Mouse (Mus musculus) C2C12 (cell line): ENCODE data around the gene Tmem209. TPM values are rescaled to one million over a fixed set of nuclear protein-coding genes. Genes with fewer than 3 reads are reported as not detected.
A peak's percentile ranks its signal among the peaks of the same experiment; 100 is the strongest.

ENCODE experiments used
- H3K27me3 ChIP-seq: one replicate; pipeline ENCODE4 v1.6.1; 2011; ENCODE audit not compliant: control insufficient read depth, insufficient read depth, insufficient read length
- H3K36me3 ChIP-seq: one replicate; pipeline ENCODE4 v1.6.1; 2011; ENCODE audit not compliant: control insufficient read depth, insufficient read depth
- H3K4me3 ChIP-seq: one replicate; pipeline ENCODE4 v1.5.1; 2011; ENCODE audit warnings: mild to moderate bottlenecking, control low read depth; ENCODE audit not compliant: poor library complexity, insufficient read depth, severe bottlenecking
- H3K79me2 ChIP-seq: one replicate; pipeline ENCODE4 v1.6.1; 2011; ENCODE audit not compliant: control insufficient read depth, insufficient read depth
- H3K79me3 ChIP-seq: one replicate; pipeline ENCODE4 v1.6.1; 2011; ENCODE audit warnings: low read depth, control low read depth
- H3ac ChIP-seq: one replicate; pipeline ENCODE3; 2011; ENCODE audit warnings: low read depth; ENCODE audit not compliant: control insufficient read depth, insufficient read length
- CEBPB ChIP-seq: IDR thresholded peaks from one replicate; pipeline ENCODE4 v1.6.1; 2011; ENCODE audit warnings: low read depth, mild to moderate bottlenecking, control low read depth, moderate library complexity
- CTCF ChIP-seq: IDR thresholded peaks from one replicate; pipeline ENCODE4 v1.5.1; 2011; ENCODE audit not compliant: control insufficient read depth, insufficient read depth, insufficient read length
- FOSL1 ChIP-seq: IDR thresholded peaks from one replicate; pipeline ENCODE4 v1.8.0; 2011; ENCODE audit warnings: mild to moderate bottlenecking, low read length; ENCODE audit not compliant: poor library complexity, insufficient read depth, severe bottlenecking
- MAX ChIP-seq: IDR thresholded peaks from one replicate; pipeline ENCODE4 v1.6.1; 2011; ENCODE audit warnings: mild to moderate bottlenecking, control low read depth
- MYOD1 ChIP-seq: IDR thresholded peaks from one replicate; pipeline ENCODE4 v1.6.1; 2011; ENCODE audit warnings: low read depth; ENCODE audit not compliant: control insufficient read depth, insufficient read length
- MYOG ChIP-seq: IDR thresholded peaks from one replicate; pipeline ENCODE4 v1.6.1; 2011; ENCODE audit not compliant: control insufficient read depth, insufficient read length; ENCODE audit errors: extremely low read depth
- USF1 ChIP-seq: IDR thresholded peaks from one replicate; pipeline ENCODE4 v1.6.1; 2011; ENCODE audit warnings: low read depth, mild to moderate bottlenecking, control low read depth, moderate library complexity
- polyA plus RNA-seq: library from polyadenylated mRNA; unstranded; fragments of >200 nt; fragmentation: generic; extraction: Trizol; gene quantifications from one replicate; pipeline ENCODE4 v1.2.1, GENCODE M21; 2012; ENCODE audit warnings: missing spikeins

Gene Tmem209
- polyA plus RNA-seq, 1 experiment = 19.5 TPM

- H3K36me3 ChIP-seq = peaks cover 47% of the 10 kb centered on the region
- H3K27me3 ChIP-seq = no peaks in the 10 kb centered on the region
- H3ac ChIP-seq = peak overlapping the region; percentile 93
- peaks cover 19% of the 10 kb centered on the region for H3K79me2 ChIP-seq
- peaks cover 4% of the 10 kb centered on the region for H3K79me3 ChIP-seq
- TF ChIP-seq CEBPB (no peak), USF1 (no peak), MYOD1 (no peak), MAX (no peak), MYOG (no peak), CTCF (no peak), FOSL1 (no peak)
- peak overlapping the region; percentile 42 for H3K4me3 ChIP-seq
These were observed 759 bp downstream of the Tmem209 start for GRCm38 (mm10) chr6:30508824-30509223.

GRCm38 (mm10) chr6:30499049-30499448 is 10.5 kb downstream of the Tmem209 start:
- H3K27me3 ChIP-seq = no peaks in the 10 kb centered on the region
- H3ac ChIP-seq = no peak overlapping the region
- no peak overlapping the region for H3K4me3 ChIP-seq
- H3K79me3 ChIP-seq = peaks cover 3% of the 10 kb centered on the region
- no peak for TF ChIP-seq USF1
- no peak for TF ChIP-seq MYOG
- TF ChIP-seq CEBPB = no peak
- TF ChIP-seq MYOD1 = no peak
- no peak for TF ChIP-seq FOSL1
- TF ChIP-seq CTCF = no peak
- TF ChIP-seq MAX = no peak
- peaks cover 88% of the 10 kb centered on the region for H3K36me3 ChIP-seq
- peaks cover 10% of the 10 kb centered on the region for H3K79me2 ChIP-seq

GRCm38 (mm10) chr6:30486504-30486903 is 23.1 kb downstream of the Tmem209 start:
- Histone ChIP-seq H3K79me2 (no peaks in the 10 kb centered on the region), H3K36me3 (peaks cover 95% of the 10 kb centered on the region), H3ac (no peak overlapping the region), H3K79me3 (no peaks in the 10 kb centered on the region), H3K4me3 (no peak overlapping the region), H3K27me3 (no peaks in the 10 kb centered on the region)
- TF ChIP-seq MAX (no peak), FOSL1 (no peak), USF1 (no peak), CTCF (no peak), MYOD1 (no peak), MYOG (no peak), CEBPB (no peak)

- Histone ChIP-seq H3K79me2 (no peaks in the 10 kb centered on the region), H3K4me3 (no peak overlapping the region), H3ac (no peak overlapping the region), H3K27me3 (no peaks in the 10 kb centered on the region), H3K36me3 (peaks cover 93% of the 10 kb centered on the region), H3K79me3 (no peaks in the 10 kb centered on the region)
- TF ChIP-seq CEBPB (no peak), MYOD1 (no peak), MAX (no peak), CTCF (no peak), MYOG (no peak)
These were observed 26.7 kb downstream of the Tmem209 start for GRCm38 (mm10) chr6:30482908-30483307.

- no peaks in the 10 kb centered on the region for H3K79me3 ChIP-seq
- peaks cover 61% of the 10 kb centered on the region for H3K36me3 ChIP-seq
- TF ChIP-seq CTCF (no peak), MYOD1 (no peak), MAX (no peak), CEBPB (no peak), USF1 (no peak), FOSL1 (no peak), MYOG (no peak)
- no peaks in the 10 kb centered on the region for H3K27me3 ChIP-seq
- H3K79me2 ChIP-seq = no peaks in the 10 kb centered on the region
- H3ac ChIP-seq = no peak overlapping the region
- no peak overlapping the region for H3K4me3 ChIP-seq
These were observed 30.2 kb downstream of the Tmem209 start for GRCm38 (mm10) chr6:30479418-30479817.

- H3K79me2 ChIP-seq = no peaks in the 10 kb centered on the region
- TF ChIP-seq MYOD1 (no peak), USF1 (no peak), CEBPB (no peak), CTCF (no peak), MAX (no peak), MYOG (no peak), FOSL1 (no peak)
- H3ac ChIP-seq = no peak overlapping the region
- H3K36me3 ChIP-seq = peaks cover 47% of the 10 kb centered on the region
- H3K27me3 ChIP-seq = no peaks in the 10 kb centered on the region
- no peak overlapping the region for H3K4me3 ChIP-seq
- no peaks in the 10 kb centered on the region for H3K79me3 ChIP-seq
These were observed 31.8 kb downstream of the Tmem209 start for GRCm38 (mm10) chr6:30477784-30478183.
